Mouse (Mus musculus): ENCODE data around the gene Wipi1.

The Wipi1 gene

DNA sequence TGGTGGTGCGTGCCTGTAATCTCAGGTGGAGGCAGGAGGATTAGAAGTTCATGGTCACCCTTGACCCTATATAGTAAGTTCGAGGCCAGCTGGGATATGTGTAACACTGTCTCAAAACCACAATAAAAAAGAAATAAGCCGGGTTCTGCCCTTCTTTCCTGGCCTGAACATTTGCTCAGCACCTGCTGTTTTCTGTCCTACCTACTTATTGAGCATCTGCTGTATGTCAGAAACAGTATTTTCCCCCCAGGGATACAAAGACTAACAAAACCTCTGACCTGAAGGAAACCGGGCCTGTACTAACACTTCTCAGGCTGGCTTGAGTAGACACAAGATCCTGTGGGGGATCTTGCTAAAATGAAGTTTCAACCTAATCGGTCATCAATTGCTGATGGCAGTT lies 74.8 kb downstream of the Wipi1 start:
- DNase-seq: peak; percentile 25 to 34

DNA sequence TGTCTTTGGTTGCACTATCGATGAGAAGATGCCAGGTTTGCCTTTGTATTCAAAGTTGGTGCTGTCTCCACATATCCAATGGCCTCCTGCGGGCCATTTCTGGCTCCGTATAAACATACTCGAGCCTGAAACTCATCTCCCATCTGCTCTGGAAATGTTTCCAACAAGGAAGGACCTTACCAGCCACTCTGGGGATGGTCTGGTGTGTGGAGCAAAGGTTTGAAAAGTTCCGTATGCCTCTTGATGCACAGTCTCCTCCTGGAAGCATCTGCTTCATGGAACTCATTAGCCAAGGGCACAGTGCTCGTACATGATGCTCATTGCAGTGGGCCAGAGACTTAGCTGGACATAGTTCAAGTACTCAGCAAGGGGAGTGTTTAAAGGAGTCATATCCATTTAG lies 75.8 kb downstream of the Wipi1 start:
- peak; percentile 65 to 70 for DNase-seq

DNA sequence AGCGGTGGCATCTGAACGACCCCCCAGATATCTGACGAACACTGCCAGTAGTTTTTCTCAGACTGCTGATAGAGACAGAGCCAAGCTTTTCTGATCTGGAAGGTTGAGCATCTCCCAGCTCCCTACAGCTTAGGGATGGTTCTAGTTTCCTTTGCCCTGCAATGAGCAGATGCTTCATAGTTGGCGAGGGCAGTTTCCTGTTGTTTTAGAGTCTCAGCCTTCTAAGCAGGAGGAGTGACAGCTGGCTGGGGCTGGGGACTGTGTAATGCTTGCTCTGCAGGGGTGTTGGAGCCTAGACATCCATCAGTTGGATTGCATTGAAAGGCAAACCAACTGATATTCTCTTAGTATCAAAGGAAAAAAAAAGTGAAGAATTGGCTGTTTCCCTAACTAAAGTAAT lies 81.7 kb downstream of the Wipi1 start:
- DNase-seq: peak; percentile 17 to 43

DNA sequence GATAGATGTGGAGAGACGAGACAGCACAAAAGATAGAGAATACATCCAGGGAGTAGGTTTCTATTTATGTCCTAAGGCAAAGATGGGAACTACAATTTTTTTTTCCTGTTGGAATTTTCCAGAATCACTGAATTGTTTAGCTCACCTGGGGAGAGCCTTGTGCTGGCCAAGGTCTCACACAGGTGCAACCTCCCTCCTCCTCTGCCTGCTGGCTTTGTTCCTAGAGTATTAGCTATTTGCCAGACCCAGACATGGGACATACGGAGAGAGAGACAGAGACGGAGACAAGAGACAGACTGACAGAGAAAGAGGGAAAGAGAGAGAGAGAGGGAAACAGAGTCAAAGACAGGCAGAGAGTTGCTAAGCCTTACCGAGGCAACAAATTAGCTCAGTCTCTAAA lies 86.2 kb downstream of the Wipi1 start:
- DNase-seq: peak; percentile 66 to 73

DNA sequence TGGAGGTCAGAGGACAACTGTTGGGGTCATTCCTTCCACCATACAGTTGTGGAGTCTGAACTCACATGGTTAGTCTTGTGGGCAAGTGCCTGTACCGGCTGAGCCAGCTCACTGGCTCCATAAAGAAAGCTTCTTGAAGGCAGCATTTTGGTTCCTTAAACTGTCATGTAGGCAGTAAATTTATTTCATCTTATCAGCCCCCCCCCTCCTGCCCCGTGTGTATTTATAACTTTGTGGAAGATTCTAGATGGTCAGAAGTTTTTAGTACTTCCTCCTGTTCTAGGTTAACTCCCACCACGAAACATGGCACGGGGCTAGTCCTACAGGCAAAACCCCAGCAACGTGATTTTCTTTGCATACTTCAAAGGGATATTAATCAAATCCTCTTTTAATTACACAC lies 86.9 kb downstream of the Wipi1 start:
- DNase-seq: no peak
